Mouse (Mus musculus) heart, embryonic 12.5 days (tissue): ENCODE data around the gene Sobp. TPM values are rescaled to one million over a fixed set of nuclear protein-coding genes. Genes with fewer than 3 reads are reported as not detected.

Source experiments
- polyA plus RNA-seq: library from polyadenylated mRNA; unstranded; fragments of >200 nt; fragmentation: Nextera tagmentation; extraction: Ambion mirVana; gene quantifications from 2 replicates; pipeline ENCODE4 v1.2.1, GENCODE M21; 2016

Sobp gene
- polyA plus RNA-seq, 1 experiment from 2014 or later = 3.1 TPM

Other genes with a start within 250 kb of the Sobp start
- gene 9030612E09Rik, start 174 bp upstream of the Sobp start, polyA plus RNA-seq = 0.23 and 0.45 TPM in 2 replicates
- gene Pdss2, start 47.0 kb upstream of the Sobp start, polyA plus RNA-seq = 12.2 and 12.3 TPM in 2 replicates